Mouse (Mus musculus): ENCODE data around the gene Siah3.

GRCm38 (mm10) chr14:75460436-75460835 is 4.7 kb downstream of the Siah3 start:
- TF ChIP-seq CTCF (IDR thresholded peaks at IDR 0.05; ENCODE audit: control insufficient read depth, insufficient read depth, insufficient read length) (no peak), CEBPB (IDR thresholded peaks at IDR 0.05; ENCODE audit: low read depth) (no peak), MYOD1 (IDR thresholded peaks at IDR 0.05; ENCODE audit: control insufficient read depth, insufficient read length, low read depth) (no peak), MYOG (IDR thresholded peaks at IDR 0.05; ENCODE audit: control insufficient read depth, extremely low read depth, insufficient read length) (no peak), MAX (IDR thresholded peaks at IDR 0.05) (no peak), USF1 (IDR thresholded peaks at IDR 0.05; ENCODE audit: low read depth) (no peak), FOSL1 (IDR thresholded peaks at IDR 0.05; ENCODE audit: insufficient read depth, low read length, poor library complexity, severe bottlenecking) (no peak)
